Mouse (Mus musculus): ENCODE results near the gene Notch2.

- TF ChIP-seq CTCF (IDR thresholded peaks at IDR 0.05; ENCODE audit: control insufficient read depth, insufficient read depth, insufficient replicate concordance, low read depth, low read length) (peak; percentile 54; the same call in 1 of the 2 replicates), POLR2A (IDR thresholded peaks at IDR 0.05; ENCODE audit: control insufficient read depth, low read depth, low read length) (no peak)
Observed at GRCm38 (mm10) chr3:98180805-98181204, 167.5 kb downstream of the Notch2 start.

Measured in testis, adult 2 months (tissue).